Mouse (Mus musculus) midbrain, embryonic 14.5 days (tissue): ENCODE data around the gene Klhl5. TPM values are rescaled to one million over a fixed set of nuclear protein-coding genes. Genes with fewer than 3 reads are reported as not detected.

Experiments used
- ATAC-seq: fragments of 200-750 bp; cut with Nextera tagmentation; 2 replicates; pipeline ENCODE4 v1.8.0; 2017; ENCODE audit warnings: moderate number of reproducible peaks, moderate library complexity; ENCODE audit not compliant: low FRiP score, low TSS enrichment
- DNase-seq: peaks from one replicate; pipeline ENCODE4 v3.0.0-alpha.2; 2015
- H3K27ac ChIP-seq: fragments of 300-500 bp; sonication (generic); replicated peaks from 2 replicates; pipeline ENCODE4 v1.5.1; 2014; ENCODE audit warnings: mild to moderate bottlenecking, low read depth, low read length, moderate library complexity
- H3K27me3 ChIP-seq: fragments of 300-500 bp; sonication (generic); 2 replicates; pipeline ENCODE4 v1.6.1; 2014; ENCODE audit warnings: low read length, control low read depth, mixed read lengths; ENCODE audit not compliant: control insufficient read depth, insufficient read depth
- H3K36me3 ChIP-seq: fragments of 300-500 bp; sonication (generic); 2 replicates; pipeline ENCODE4 v1.6.1; 2014; ENCODE audit warnings: low read length, control low read depth; ENCODE audit not compliant: control insufficient read depth, insufficient read depth
- H3K4me1 ChIP-seq: fragments of 300-500 bp; sonication (generic); 2 replicates; pipeline ENCODE4 v1.6.1; 2014; ENCODE audit warnings: mild to moderate bottlenecking, antibody characterized with exemption, low read length, control low read depth; ENCODE audit not compliant: control insufficient read depth, insufficient read depth
- H3K4me2 ChIP-seq: fragments of 300-500 bp; sonication (generic); 2 replicates; pipeline ENCODE4 v1.6.1; 2014; ENCODE audit warnings: mild to moderate bottlenecking, low read length, moderate library complexity
- H3K4me3 ChIP-seq: fragments of 300-500 bp; sonication (generic); replicated peaks from 2 replicates; pipeline ENCODE4 v1.5.1; 2014; ENCODE audit warnings: low read depth, low read length
- H3K9ac ChIP-seq: fragments of 300-500 bp; sonication (generic); replicated peaks from 2 replicates; pipeline ENCODE4 v1.6.1; 2014; ENCODE audit warnings: mild to moderate bottlenecking, low read length, moderate library complexity
- H3K9me3 ChIP-seq: fragments of 300-500 bp; sonication (generic); 2 replicates; pipeline ENCODE4 v1.6.1; 2016; ENCODE audit warnings: low read length, control low read depth, mixed read lengths; ENCODE audit not compliant: control insufficient read depth
- WGBS: fragments of 180-500 bp; shearing (Covaris S2); extraction: QIAGEN DNeasy Blood & Tissue Kit; methylation state at CpG from one replicate; pipeline ENCODE4 v1.1.7; 2014; 5-methylcytosine and 5-hydroxymethylcytosine counted together
- polyA plus RNA-seq: library from polyadenylated mRNA; unstranded; fragments of >200 nt; fragmentation: Nextera tagmentation; extraction: Ambion mirVana; gene quantifications from 2 replicates; pipeline ENCODE4 v1.2.1, GENCODE M21; 2014

Gene Klhl5
- 41.3 and 49.2 TPM in 2 replicates for polyA plus RNA-seq

DNA sequence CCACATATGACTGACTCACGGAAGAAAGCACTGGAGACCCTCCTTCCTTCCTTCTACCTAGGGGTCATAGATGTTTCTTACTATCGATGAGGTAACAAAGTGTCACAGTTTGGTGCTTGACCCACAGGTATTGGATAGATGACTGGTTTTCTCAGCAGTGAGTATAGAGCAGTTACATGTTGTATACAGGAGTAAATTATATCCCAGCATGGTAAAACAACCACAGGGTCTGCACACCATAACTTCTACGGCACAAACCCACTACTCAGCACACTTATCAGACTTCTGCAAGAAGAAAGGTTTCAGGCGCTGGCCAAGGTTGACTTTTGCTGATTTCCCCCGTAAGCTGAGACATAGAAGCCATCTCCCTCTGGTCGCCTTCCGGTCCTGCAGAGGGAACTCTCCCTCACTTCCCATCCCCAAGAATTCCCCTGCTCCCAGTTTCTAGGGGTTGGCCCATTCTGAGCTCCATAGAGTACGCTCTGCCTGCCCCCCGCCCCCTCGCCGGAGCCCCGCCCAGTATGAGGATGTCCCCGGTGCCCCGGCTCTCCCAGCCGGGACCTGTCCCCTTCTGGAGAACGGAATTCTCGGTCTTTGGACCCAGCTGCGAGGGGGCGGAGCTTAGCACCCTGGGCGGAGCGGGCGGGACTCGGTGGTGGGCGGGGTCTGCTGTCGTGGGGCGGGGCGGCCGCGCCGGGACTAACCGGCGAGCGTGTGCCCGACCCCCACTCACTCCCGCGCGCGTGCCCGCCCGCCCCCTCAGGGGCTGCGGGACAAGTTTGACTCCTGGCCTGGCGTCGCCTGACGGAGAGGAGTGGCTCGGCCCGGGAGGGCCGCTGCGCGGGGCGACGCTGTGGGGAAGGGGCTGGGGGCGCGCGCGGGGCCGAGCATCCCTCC lies at the start of gene Klhl5:
Gene Klhl5 (plus strand): TSS at position 664 of the 897 bp plus-strand sequence.
- ATAC-seq (peak; percentile 92), DNase-seq (peak; percentile 90)
- 4% methylated on average over 47 of the region's 56 CpGs for WGBS
- H3K9ac ChIP-seq = peak within 1 kb of the TSS; percentile 77
- peak within 1 kb of the TSS; percentile 77 for H3K4me3 ChIP-seq
- no peaks in the 10 kb centered on the region for H3K27me3 ChIP-seq
- no peaks in the 10 kb centered on the region for H3K9me3 ChIP-seq
- H3K27ac ChIP-seq = peak within 1 kb of the TSS; percentile 60
- H3K4me1 ChIP-seq = peaks cover 8% of the 10 kb centered on the region
- no peaks in the 10 kb centered on the region for H3K36me3 ChIP-seq
- H3K4me2 ChIP-seq = peak within 1 kb of the TSS; percentile 90

DNA sequence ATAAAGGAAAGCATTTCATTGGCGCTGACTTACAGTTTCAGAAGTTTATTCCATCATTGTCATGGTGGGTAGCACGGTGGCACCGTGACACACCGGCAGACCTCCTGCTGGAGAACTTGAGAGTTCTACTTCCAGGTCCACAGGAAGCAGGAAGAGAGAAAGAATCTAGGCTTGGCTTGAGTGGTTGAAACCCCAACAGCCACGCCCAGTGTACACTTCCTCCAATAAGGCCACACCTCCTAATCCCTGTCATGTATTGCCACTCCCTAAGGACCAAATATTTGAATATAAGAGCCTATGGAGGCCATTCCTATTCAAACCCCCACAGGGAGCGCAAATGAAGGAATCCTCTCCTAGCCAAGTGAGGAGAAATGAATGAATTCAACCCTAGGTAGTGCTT lies 49.7 kb upstream of the Klhl5 start:
- ATAC-seq = no peak
- WGBS = 92% methylated on average over 6 of the region's 6 CpGs

DNA sequence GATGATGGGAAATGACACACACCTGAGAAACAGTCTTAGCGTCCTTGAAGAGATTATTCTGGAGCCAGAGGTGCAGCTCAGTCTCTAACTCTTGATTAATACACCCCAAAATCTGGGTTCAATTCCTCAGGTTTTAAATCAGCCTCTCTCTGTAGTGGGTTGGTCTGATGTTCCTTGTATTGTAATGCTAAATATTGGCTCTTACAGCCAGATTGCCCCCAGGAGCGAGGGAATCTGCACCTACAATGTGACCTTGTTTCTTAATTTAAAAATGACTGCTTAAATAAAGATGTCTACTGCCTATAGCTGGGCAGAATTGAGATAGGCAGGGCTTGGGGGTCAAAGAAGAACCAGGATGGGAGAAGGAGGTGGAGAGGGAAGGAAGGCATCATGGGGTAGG lies 47.5 kb upstream of the Klhl5 start:
- DNase-seq = no peak
- Histone ChIP-seq H3K9ac (no peak overlapping the region), H3K27me3 (no peaks in the 10 kb centered on the region), H3K4me3 (no peak overlapping the region), H3K27ac (no peak overlapping the region), H3K36me3 (no peaks in the 10 kb centered on the region), H3K9me3 (no peaks in the 10 kb centered on the region), H3K4me1 (no peaks in the 10 kb centered on the region), H3K4me2 (no peak overlapping the region)
- ATAC-seq = no peak
- WGBS = 68% methylated on average over 2 of the region's 2 CpGs

More for the DNA sequence above, 49.7 kb upstream of the Klhl5 start:
- Histone ChIP-seq H3K27me3 (no peaks in the 10 kb centered on the region), H3K36me3 (no peaks in the 10 kb centered on the region), H3K9me3 (no peaks in the 10 kb centered on the region), H3K4me2 (no peak overlapping the region), H3K4me1 (no peaks in the 10 kb centered on the region), H3K4me3 (no peak overlapping the region), H3K9ac (no peak overlapping the region), H3K27ac (no peak overlapping the region)
- DNase-seq = no peak

DNA sequence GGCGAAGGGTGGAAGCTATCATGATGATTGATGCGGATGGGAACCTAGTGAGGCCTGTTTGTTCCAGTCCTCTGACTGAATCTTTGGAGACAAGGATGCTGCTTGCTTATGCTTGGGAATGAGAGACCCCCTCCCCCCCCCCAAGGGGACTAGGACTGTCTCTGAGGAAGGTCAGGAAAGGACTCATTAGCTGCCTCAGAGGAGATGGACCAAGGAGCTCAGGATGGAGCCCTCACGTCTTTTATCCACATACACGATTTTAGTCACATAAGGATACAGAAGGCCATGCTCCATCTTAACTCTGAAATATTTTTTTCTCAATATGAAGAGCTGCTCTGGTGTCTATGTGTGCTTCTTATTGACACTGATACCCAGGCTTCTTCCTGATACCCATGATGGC lies 45.1 kb upstream of the Klhl5 start:
- no peak for DNase-seq
- no peak overlapping the region for H3K4me3 ChIP-seq
- no peaks in the 10 kb centered on the region for H3K4me1 ChIP-seq
- H3K4me2 ChIP-seq = no peak overlapping the region
- no peaks in the 10 kb centered on the region for H3K9me3 ChIP-seq
- ATAC-seq = no peak
- no peaks in the 10 kb centered on the region for H3K36me3 ChIP-seq
- H3K9ac ChIP-seq = no peak overlapping the region
- H3K27me3 ChIP-seq = no peaks in the 10 kb centered on the region
- 92% methylated on average over 4 of the region's 4 CpGs for WGBS
- H3K27ac ChIP-seq = no peak overlapping the region

DNA sequence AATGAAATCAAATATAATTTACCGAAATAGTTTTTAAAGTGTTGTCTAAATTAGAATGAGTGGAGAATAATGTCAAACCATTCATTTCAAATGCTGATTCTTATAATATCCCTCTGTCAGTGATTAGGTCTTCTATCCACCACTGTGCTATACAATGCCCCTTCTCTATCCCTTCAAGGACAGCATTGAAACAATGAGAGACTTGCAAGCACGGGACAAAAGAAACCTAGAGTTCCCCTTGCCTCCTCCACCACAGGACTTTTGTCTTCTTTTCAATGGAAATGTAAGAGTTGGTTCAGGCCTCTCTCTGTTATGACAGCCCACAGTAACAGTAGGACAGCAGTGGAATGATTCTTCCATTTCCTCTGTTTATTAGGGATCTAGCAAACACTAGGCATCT lies 44.1 kb upstream of the Klhl5 start:
- Histone ChIP-seq H3K9me3 (no peaks in the 10 kb centered on the region), H3K27ac (no peak overlapping the region), H3K4me2 (no peak overlapping the region), H3K4me1 (no peaks in the 10 kb centered on the region), H3K27me3 (no peaks in the 10 kb centered on the region), H3K4me3 (no peak overlapping the region), H3K36me3 (no peaks in the 10 kb centered on the region), H3K9ac (no peak overlapping the region)
- WGBS = 60% methylated on average over 2 of the region's 2 CpGs
- DNase-seq (no peak), ATAC-seq (no peak)

DNA sequence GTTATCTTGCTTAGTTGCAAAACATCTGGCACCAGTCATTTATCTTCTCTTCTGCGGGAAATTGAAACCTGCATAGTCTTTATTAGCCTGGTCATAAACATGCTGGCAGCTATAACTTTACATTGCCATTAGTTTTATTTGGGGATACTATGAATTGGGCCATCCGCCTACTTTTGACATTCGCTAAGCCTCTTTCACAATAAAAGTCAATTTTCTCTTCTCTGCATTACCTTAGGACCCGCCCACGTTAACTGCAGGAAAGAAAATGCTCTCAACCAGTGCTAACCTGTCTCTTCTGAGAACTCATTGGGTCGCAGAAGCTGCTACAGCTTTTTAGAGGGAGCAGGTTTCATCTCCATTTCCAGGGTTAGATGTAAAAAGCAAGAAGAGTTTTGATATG lies 39.2 kb upstream of the Klhl5 start:
- 92% methylated on average over 6 of the region's 6 CpGs for WGBS
- DNase-seq = no peak

DNA sequence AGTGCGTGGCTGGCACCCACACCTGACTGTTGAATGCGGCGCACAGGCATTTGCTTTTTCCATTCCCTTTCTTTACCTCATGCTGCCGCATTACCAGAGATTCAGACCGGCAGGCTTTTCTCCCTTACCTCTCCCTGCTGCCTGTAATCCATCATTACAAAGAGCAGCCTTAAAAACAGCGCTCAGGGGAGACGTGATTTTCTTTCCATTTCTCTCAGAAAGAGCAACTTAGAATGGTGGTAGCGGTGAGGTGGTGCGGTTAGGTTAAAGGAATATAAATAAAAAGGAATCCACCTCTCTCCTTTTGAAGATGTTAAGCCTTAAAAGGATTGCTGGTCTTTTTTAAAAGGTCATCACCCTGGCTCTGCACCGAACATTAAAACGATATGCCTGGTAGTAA lies 37.5 kb upstream of the Klhl5 start:
- Histone ChIP-seq H3K27me3 (no peaks in the 10 kb centered on the region), H3K4me3 (no peak overlapping the region), H3K36me3 (no peaks in the 10 kb centered on the region), H3K4me1 (no peaks in the 10 kb centered on the region), H3K9ac (no peak overlapping the region), H3K4me2 (no peak overlapping the region), H3K9me3 (no peaks in the 10 kb centered on the region), H3K27ac (peak overlapping the region; percentile 70; the same call in 1 of the 2 replicates)
- WGBS = 53% methylated on average over 11 of the region's 11 CpGs
- ATAC-seq = no peak
- DNase-seq = peak; percentile 44

More for the DNA sequence above, 39.2 kb upstream of the Klhl5 start:
- H3K27ac ChIP-seq = no peak overlapping the region
- no peak overlapping the region for H3K9ac ChIP-seq
- no peaks in the 10 kb centered on the region for H3K4me1 ChIP-seq
- no peak overlapping the region for H3K4me3 ChIP-seq
- ATAC-seq = no peak
- H3K4me2 ChIP-seq = no peak overlapping the region
- no peaks in the 10 kb centered on the region for H3K9me3 ChIP-seq
- no peaks in the 10 kb centered on the region for H3K36me3 ChIP-seq
- H3K27me3 ChIP-seq = no peaks in the 10 kb centered on the region

DNA sequence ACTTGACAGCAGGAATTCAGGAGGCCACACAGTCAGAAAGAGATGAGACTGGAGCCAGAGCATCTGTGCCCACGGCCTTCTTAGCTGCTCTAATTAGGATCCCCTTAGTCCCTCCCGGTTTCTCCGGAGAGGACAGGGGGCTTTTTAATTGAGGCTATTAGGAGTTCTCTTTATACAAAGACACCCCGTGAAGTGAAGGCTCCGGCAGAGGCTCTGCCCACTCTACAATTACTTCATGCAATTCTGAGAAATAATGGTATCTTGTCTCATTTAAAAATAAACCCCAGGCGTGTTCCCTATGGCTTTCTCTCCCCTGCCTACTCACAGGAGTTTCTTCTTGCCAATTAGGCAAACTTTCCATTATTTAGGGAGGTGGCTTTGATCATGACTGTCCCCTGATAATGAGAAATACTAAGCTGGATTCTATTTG lies 35.6 kb upstream of the Klhl5 start:
- H3K9me3 ChIP-seq = no peaks in the 10 kb centered on the region
- H3K4me1 ChIP-seq = no peaks in the 10 kb centered on the region
- no peak overlapping the region for H3K9ac ChIP-seq
- DNase-seq = peak; percentile 62
- no peak overlapping the region; the same call in 1 of the 2 replicates for H3K27ac ChIP-seq
- no peaks in the 10 kb centered on the region for H3K36me3 ChIP-seq
- no peak overlapping the region for H3K4me2 ChIP-seq
- H3K27me3 ChIP-seq = no peaks in the 10 kb centered on the region
- WGBS = 8% methylated on average over 6 of the region's 6 CpGs
- H3K4me3 ChIP-seq = no peak overlapping the region
- peak; percentile 70; the same call in 1 of the 2 replicates for ATAC-seq

DNA sequence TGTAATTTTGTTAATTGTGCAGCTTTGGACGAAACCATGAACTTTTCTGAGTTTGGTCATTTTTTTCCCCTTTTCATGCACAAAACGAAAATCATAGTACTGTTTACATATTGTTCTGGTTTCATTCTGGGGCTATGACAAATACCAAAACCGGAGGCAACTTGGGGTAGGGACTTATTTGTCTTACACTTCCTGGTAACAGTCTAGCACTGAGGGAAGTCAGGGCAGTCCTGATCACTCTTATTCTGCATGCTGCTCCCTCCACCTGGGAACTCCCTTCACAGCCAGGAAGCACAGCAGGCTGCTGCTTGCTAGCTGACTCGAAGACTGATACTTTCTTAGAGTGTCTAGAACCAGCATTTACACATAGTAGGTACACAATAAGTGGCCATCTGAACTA lies 34.1 kb upstream of the Klhl5 start:
- Histone ChIP-seq H3K27ac (no peak overlapping the region), H3K36me3 (no peaks in the 10 kb centered on the region), H3K9me3 (no peaks in the 10 kb centered on the region), H3K4me2 (no peak overlapping the region), H3K4me3 (no peak overlapping the region), H3K27me3 (no peaks in the 10 kb centered on the region), H3K4me1 (no peaks in the 10 kb centered on the region), H3K9ac (no peak overlapping the region)
- no peak for DNase-seq
- no peak for ATAC-seq
- 76% methylated on average over 4 of the region's 4 CpGs for WGBS
